Mouse (Mus musculus) MEL (cell line): Measurements from ENCODE around the gene Zbtb40. TPM values are rescaled to one million over a fixed set of nuclear protein-coding genes. Genes with fewer than 3 reads are reported as not detected.

Experiments
- DNase-seq: peaks from one replicate; pipeline ENCODE4 v3.0.0; 2011; ENCODE audit warnings: low read depth, low spot score
- H3K27ac ChIP-seq: 2 replicates; pipeline ENCODE4 v1.5.1; 2012; ENCODE audit warnings: low read depth, mild to moderate bottlenecking, control low read depth, low read length, moderate library complexity; ENCODE audit not compliant: control insufficient read depth
- H3K27me3 ChIP-seq, 2 experiments: fragments of 150-350 bp in 1 of 2; sonication (generic) in 1 of 2; 2 replicates each; pipeline ENCODE4 v1.6.1; 2012; ENCODE audit warnings: low read length in 2 of 2, mild to moderate bottlenecking in 2 of 2, improper control_type of control experiment in 1 of 2, moderate library complexity in 1 of 2; ENCODE audit not compliant: insufficient read depth in 2 of 2, control insufficient read depth in 1 of 2
- H3K36me3 ChIP-seq, 2 experiments: 2 replicates each; pipeline ENCODE4 v1.6.1; 2012 to 2014; ENCODE audit warnings: low read length in 2 of 2, improper control_type of control experiment in 1 of 2, inconsistent platforms in 1 of 2, mild to moderate bottlenecking in 1 of 2; ENCODE audit not compliant: insufficient read depth in 2 of 2, control insufficient read depth in 1 of 2
- H3K4me1 ChIP-seq, 2 experiments: fragments of 150-350 bp in 1 of 2; sonication (generic) in 1 of 2; 2 replicates each; pipeline ENCODE4 v1.6.1; 2012; ENCODE audit warnings: low read length in 2 of 2, improper control_type of control experiment in 1 of 2, mild to moderate bottlenecking in 1 of 2; ENCODE audit not compliant: insufficient read depth in 2 of 2, control insufficient read depth in 1 of 2
- H3K4me3 ChIP-seq, 2 experiments: fragments of 150-350 bp in 1 of 2; sonication (generic) in 1 of 2; 2 replicates each; pipeline ENCODE4 v1.5.1; 2012; ENCODE audit warnings: low read depth in 2 of 2, low read length in 2 of 2, mild to moderate bottlenecking in 2 of 2, moderate library complexity in 2 of 2, control low read depth in 1 of 2, improper control_type of control experiment in 1 of 2; ENCODE audit not compliant: control insufficient read depth in 1 of 2, insufficient read depth in 1 of 2
- H3K79me2 ChIP-seq: 2 replicates; pipeline ENCODE4 v1.6.1; 2012; ENCODE audit warnings: mild to moderate bottlenecking, low read length, moderate library complexity; ENCODE audit not compliant: control insufficient read depth, poor library complexity, insufficient read depth
- H3K9ac ChIP-seq: 2 replicates; pipeline ENCODE4 v1.6.1; 2012; ENCODE audit warnings: low read depth, mild to moderate bottlenecking, control low read depth, low read length, moderate library complexity; ENCODE audit not compliant: control insufficient read depth, poor library complexity, severe bottlenecking
- H3K9me3 ChIP-seq: fragments of 150-350 bp; sonication (generic); replicated peaks from 2 replicates; pipeline ENCODE4 v1.6.1; 2012; ENCODE audit warnings: mild to moderate bottlenecking, low read length, improper control_type of control experiment, moderate library complexity; ENCODE audit not compliant: insufficient read depth
- BHLHE40 ChIP-seq: IDR thresholded peaks from 2 replicates; pipeline ENCODE4 v1.6.1; 2012; ENCODE audit warnings: low read depth, mild to moderate bottlenecking, inconsistent platforms, low read length, improper control_type of control experiment, borderline replicate concordance
- CHD1 ChIP-seq: IDR thresholded peaks from 2 replicates; pipeline ENCODE4 v1.6.1; 2012; ENCODE audit warnings: low read depth, mild to moderate bottlenecking, inconsistent platforms, low read length, improper control_type of control experiment
- CHD2 ChIP-seq: IDR thresholded peaks from 2 replicates; pipeline ENCODE4 v1.6.1; 2011; ENCODE audit warnings: low read length, improper control_type of control experiment
- CTCF ChIP-seq, 3 experiments: IDR thresholded peaks in 2 of 3; conservative IDR thresholded peaks in 1 of 3; 2 replicates each; pipeline ENCODE4 v1.5.1; 2011 to 2012; ENCODE audit warnings: low read length in 3 of 3, low read depth in 2 of 3, mild to moderate bottlenecking in 2 of 3, improper control_type of control experiment in 1 of 3, inconsistent platforms in 1 of 3, mixed read lengths in 1 of 3, moderate library complexity in 1 of 3; ENCODE audit not compliant: control insufficient read depth in 1 of 3, insufficient read depth in 1 of 3, poor library complexity in 1 of 3, severe bottlenecking in 1 of 3
- ELF1 ChIP-seq: IDR thresholded peaks from 2 replicates; pipeline ENCODE4 v1.6.1; 2014; ENCODE audit warnings: low read depth, mild to moderate bottlenecking, inconsistent platforms, low read length, improper control_type of control experiment, moderate library complexity
- EP300 ChIP-seq, 2 experiments: IDR thresholded peaks; 2 replicates each; pipeline ENCODE4 v1.6.1; 2011; ENCODE audit warnings: improper control_type of control experiment in 2 of 2, low read length in 2 of 2, low read depth in 1 of 2, mild to moderate bottlenecking in 1 of 2
- GATA1 ChIP-seq: IDR thresholded peaks from 2 replicates; pipeline ENCODE4 v1.6.1; 2011; ENCODE audit warnings: low read depth, low read length, improper control_type of control experiment
- HCFC1 ChIP-seq: IDR thresholded peaks from 2 replicates; pipeline ENCODE4 v1.6.1; 2012; ENCODE audit warnings: low read depth, mild to moderate bottlenecking, inconsistent platforms, low read length, improper control_type of control experiment, moderate library complexity
- JUND ChIP-seq: IDR thresholded peaks from 2 replicates; pipeline ENCODE4 v1.6.1; 2011; ENCODE audit warnings: low read depth, mild to moderate bottlenecking, improper control_type of control experiment, low read length
- MAZ ChIP-seq: IDR thresholded peaks from 2 replicates; pipeline ENCODE4 v1.6.1; 2012; ENCODE audit warnings: low read depth, mild to moderate bottlenecking, inconsistent platforms, low read length, improper control_type of control experiment
- MEF2A ChIP-seq: IDR thresholded peaks from 2 replicates; pipeline ENCODE4 v1.6.1; 2014; ENCODE audit warnings: low read depth, mild to moderate bottlenecking, inconsistent platforms, low read length, improper control_type of control experiment; ENCODE audit not compliant: poor library complexity, insufficient replicate concordance, severe bottlenecking; ENCODE audit errors: extremely low read depth
- MYB ChIP-seq: IDR thresholded peaks from 2 replicates; pipeline ENCODE4 v1.6.1; 2011; ENCODE audit warnings: mild to moderate bottlenecking, low read depth, low read length, improper control_type of control experiment
- POLR2AphosphoS2 ChIP-seq: IDR thresholded peaks from 2 replicates; pipeline ENCODE4 v1.6.1; 2011; ENCODE audit warnings: low read length, improper control_type of control experiment
- POLR2AphosphoS5 ChIP-seq: IDR thresholded peaks from 2 replicates; pipeline ENCODE4 v1.6.1; 2012; ENCODE audit warnings: low read depth, borderline replicate concordance, mild to moderate bottlenecking, inconsistent platforms, low read length, moderate library complexity, mixed read lengths
- TAL1 ChIP-seq: IDR thresholded peaks from 2 replicates; pipeline ENCODE4 v1.6.1; 2012; ENCODE audit warnings: mild to moderate bottlenecking, inconsistent platforms, low read length, moderate library complexity, mixed read lengths
- TBP ChIP-seq: IDR thresholded peaks from 2 replicates; pipeline ENCODE4 v1.8.0; 2011; ENCODE audit warnings: low read depth, low read length, improper control_type of control experiment
- TCF12 ChIP-seq: IDR thresholded peaks from 2 replicates; pipeline ENCODE4 v1.6.1; 2014; ENCODE audit warnings: low read depth, mild to moderate bottlenecking, inconsistent platforms, low read length, improper control_type of control experiment, moderate library complexity
- UBTF ChIP-seq: IDR thresholded peaks from 2 replicates; pipeline ENCODE4 v1.6.1; 2012; ENCODE audit warnings: low read depth, mild to moderate bottlenecking, inconsistent platforms, low read length, improper control_type of control experiment, moderate library complexity, borderline replicate concordance; ENCODE audit not compliant: insufficient read depth
- ZMIZ1 ChIP-seq: IDR thresholded peaks from 2 replicates; pipeline ENCODE4 v1.6.1; 2012; ENCODE audit warnings: low read depth, mild to moderate bottlenecking, inconsistent platforms, low read length, improper control_type of control experiment, moderate library complexity
- ZNF384 ChIP-seq: IDR thresholded peaks from 2 replicates; pipeline ENCODE4 v1.6.1; 2012; ENCODE audit warnings: low read depth, mild to moderate bottlenecking, inconsistent platforms, low read length, improper control_type of control experiment
- polyA plus RNA-seq, 2 experiments: library from polyadenylated mRNA; stranded (reverse) in 1 of 2; unstranded in 1 of 2; fragments of >175 nt in 1 of 2; fragments of >200 nt in 1 of 2; gene quantifications; 2 replicates each; pipeline versions ENCODE4 v1.2.1 to v1.2.4; 2012; ENCODE audit warnings: low replicate concordance in 2 of 2, low read depth in 1 of 2; ENCODE audit not compliant: insufficient read length in 2 of 2, insufficient read depth in 1 of 2, missing spikeins in 1 of 2
- total RNA-seq: library from RNA; depleted of rRNA; stranded (reverse); fragments of 300-350 nt; gene quantifications from 2 replicates; pipeline ENCODE4 v1.2.3, GENCODE M21; 2012

Gene Zbtb40
- total and polyA plus RNA-seq, 3 experiments = 9.6 to 14.4 TPM; not detected in 1

GRCm38 (mm10) chr4:137032456-137032855, 16.1 kb downstream of the Zbtb40 start:
- no peak for DNase-seq
- H3K27ac ChIP-seq = no peak overlapping the region
- H3K4me1 ChIP-seq = no peaks in the 10 kb centered on the region
- no peak overlapping the region for H3K9ac ChIP-seq
- H3K36me3 ChIP-seq = no peaks in the 10 kb centered on the region
- no peaks in the 10 kb centered on the region for H3K27me3 ChIP-seq
- H3K79me2 ChIP-seq = no peaks in the 10 kb centered on the region
- H3K4me3 ChIP-seq = no peak overlapping the region
- no peaks in the 10 kb centered on the region for H3K9me3 ChIP-seq
- TF ChIP-seq POLR2AphosphoS5 (no peak), GATA1 (no peak), TCF12 (no peak), MAZ (no peak), HCFC1 (no peak), ZNF384 (no peak), CHD2 (no peak)
- TF ChIP-seq, all 39 proteins: peak for 0

- no peaks in the 10 kb centered on the region for H3K79me2 ChIP-seq
- H3K27ac ChIP-seq = no peak overlapping the region
- no peak for DNase-seq
- H3K4me3 ChIP-seq = no peak overlapping the region
- no peak overlapping the region for H3K9ac ChIP-seq
- H3K36me3 ChIP-seq = peaks cover 0 to 9% of the 10 kb centered on the region in 2 experiments; a peak in 2 of 4 replicates
- no peak for TF ChIP-seq MEF2A
- no peak for TF ChIP-seq BHLHE40
- TF ChIP-seq CHD2 = no peak
- no peak for TF ChIP-seq EP300 (IDR thresholded peaks at IDR 0.05; ENCODE audit: low read depth in 1 of 2, low read length in 2 of 2)
- TF ChIP-seq TBP = no peak
- no peak for TF ChIP-seq CTCF (IDR thresholded peaks at IDR 0.05 in 2 of 3, conservative IDR thresholded peaks at IDR 0.05 in 1 of 3; ENCODE audit: control insufficient read depth in 1 of 3, insufficient read depth in 1 of 3, low read depth in 2 of 3, low read length in 3 of 3, poor library complexity in 1 of 3, severe bottlenecking in 1 of 3)
- TF ChIP-seq CHD1 = no peak
- no peak for TF ChIP-seq ELF1
- no peak for TF ChIP-seq ZMIZ1
- TF ChIP-seq POLR2AphosphoS2 = no peak
- TF ChIP-seq MYB = no peak
- TF ChIP-seq TAL1 = no peak
- no peak for TF ChIP-seq UBTF
- no peak for TF ChIP-seq JUND
- no peak for TF ChIP-seq ZNF384
- no peaks in the 10 kb centered on the region for H3K9me3 ChIP-seq
- no peaks in the 10 kb centered on the region for H3K27me3 ChIP-seq
- H3K4me1 ChIP-seq = peaks cover 2 to 9% of the 10 kb centered on the region in 2 experiments
Observed at GRCm38 (mm10) chr4:137031319-137031718, 17.3 kb downstream of the Zbtb40 start.
